In genomic region chr2:38541570-38541969, GRCm38 (mm10) we compare ENCODE assay signal across 17 mouse cellular contexts. TPM values are rescaled to one million over a fixed set of nuclear protein-coding genes. Genes with fewer than 3 reads are reported as not detected.
A peak's percentile ranks its signal among the peaks of the same experiment; 100 is the strongest.
DNase-seq lines count a peak whose midpoint lies in the region; ATAC-seq lines count a peak whose summit lies in the region.
"Had no signal": no experiment of that assay in that cellular context is flagged by ENCODE, and none has a peak within 500 bp of the region (broad histone marks: within the 10 kb centered on the region; RNA-seq: fewer than 3 reads in every experiment).

No protein-coding gene starts in this region.

- 48% methylated on average over 1 of the region's 1 CpGs for WGBS in heart, embryonic 14.5 days
- WGBS in midbrain, embryonic 10.5 days: 77% methylated on average over 1 of the region's 1 CpGs
- 62% methylated on average over 1 of the region's 1 CpGs for WGBS in midbrain, embryonic 15.5 days

- intact Hi-C loops in heart, postnatal 14 days (cut with DNase I): no loop called here

- no peaks in the 10 kb centered on the region for H3K36me3 ChIP-seq in heart, embryonic 14.5 days (ENCODE audit: control insufficient read depth, insufficient read depth, low read length)
- no peaks in the 10 kb centered on the region for H3K36me3 ChIP-seq in midbrain, embryonic 10.5 days
- no peaks in the 10 kb centered on the region for H3K36me3 ChIP-seq in midbrain, embryonic 15.5 days (replicated peaks)
- H3K36me3 ChIP-seq: forebrain, embryonic 15.5 days; liver, embryonic 15.5 days; midbrain, embryonic 12.5 days had no signal

- no peak for ATAC-seq in heart, embryonic 14.5 days (ENCODE audit: insufficient number of reproducible peaks, insufficient read depth, low FRiP score, low read depth)
- ATAC-seq in midbrain, embryonic 15.5 days (replicated peaks): no peak
- ATAC-seq: forebrain, embryonic 15.5 days had no signal

- no peaks in the 10 kb centered on the region for H3K27me3 ChIP-seq in heart, embryonic 14.5 days (ENCODE audit: control insufficient read depth, insufficient read depth, low read length)
- no peaks in the 10 kb centered on the region for H3K27me3 ChIP-seq in midbrain, embryonic 10.5 days (ENCODE audit: low read depth, poor library complexity, severe bottlenecking)
- no peaks in the 10 kb centered on the region for H3K27me3 ChIP-seq in midbrain, embryonic 15.5 days (replicated peaks)
- H3K27me3 ChIP-seq: forebrain, embryonic 15.5 days; liver, embryonic 15.5 days; midbrain, embryonic 12.5 days had no signal

- DNase-seq in cerebellum, adult 8-10 months: peak; percentile 32
- no peak for DNase-seq in cerebellum, postnatal 10 days
- no peak for DNase-seq in heart, postnatal 14 days
- no peak for DNase-seq in midbrain, embryonic 10.5 days (ENCODE audit: low spot score)
- DNase-seq in adrenal gland, postnatal 4 days (ENCODE audit: low spot score in 2 of 2): no peak
- no peak for DNase-seq in kidney, postnatal 10 days
- DNase-seq: embryo, embryonic 11 days; heart, adult 18-20 months; lung, postnatal 14 days; right cerebral cortex, adult 18-20 months; thymus, postnatal 14 days had no signal

- peak overlapping the region; percentile 27; the same call in 1 of the 2 replicates for H3K4me2 ChIP-seq in heart, embryonic 14.5 days (ENCODE audit: low read length)
- no peak overlapping the region for H3K4me2 ChIP-seq in midbrain, embryonic 15.5 days
- H3K4me2 ChIP-seq: forebrain, embryonic 15.5 days; liver, embryonic 15.5 days; midbrain, embryonic 12.5 days had no signal

- H3K9me3 ChIP-seq in heart, embryonic 14.5 days (ENCODE audit: control insufficient read depth, low read length): no peaks in the 10 kb centered on the region
- H3K9me3 ChIP-seq in midbrain, embryonic 10.5 days (replicated peaks): no peaks in the 10 kb centered on the region
- H3K9me3 ChIP-seq in midbrain, embryonic 15.5 days: no peaks in the 10 kb centered on the region
- H3K9me3 ChIP-seq: forebrain, embryonic 15.5 days; liver, embryonic 15.5 days; midbrain, embryonic 12.5 days had no signal

- peaks cover 37 to 62% of the 10 kb centered on the region in 2 experiments for H3K4me1 ChIP-seq in heart, embryonic 14.5 days (ENCODE audit: control insufficient read depth in 2 of 2, insufficient read depth in 2 of 2, low read length in 2 of 2)
- peaks cover 67% of the 10 kb centered on the region for H3K4me1 ChIP-seq in midbrain, embryonic 10.5 days
- peaks cover 16% of the 10 kb centered on the region for H3K4me1 ChIP-seq in midbrain, embryonic 15.5 days

- no peak overlapping the region for H3K4me3 ChIP-seq in heart, embryonic 14.5 days (ENCODE audit: control insufficient read depth in 1 of 2, insufficient read depth in 1 of 2, low read depth in 1 of 2, low read length in 2 of 2)
- no peak overlapping the region for H3K4me3 ChIP-seq in midbrain, embryonic 10.5 days
- no peak overlapping the region for H3K4me3 ChIP-seq in midbrain, embryonic 15.5 days
- H3K4me3 ChIP-seq: forebrain, embryonic 15.5 days; liver, embryonic 15.5 days; midbrain, embryonic 12.5 days had no signal

- peak overlapping the region; percentile 3 to 63; a peak in 3 of 4 replicates for H3K27ac ChIP-seq in heart, embryonic 14.5 days (replicated peaks in 1 of 2; ENCODE audit: control insufficient read depth in 1 of 2, insufficient read depth in 1 of 2, low read depth in 2 of 2, low read length in 2 of 2)
- H3K27ac ChIP-seq in midbrain, embryonic 10.5 days (replicated peaks): peak overlapping the region; percentile 47; the same call in 1 of the 2 replicates
- no peak overlapping the region for H3K27ac ChIP-seq in midbrain, embryonic 15.5 days
- H3K27ac ChIP-seq: kidney, postnatal 0 days; liver, embryonic 15.5 days; midbrain, embryonic 12.5 days had no signal

- H3K9ac ChIP-seq in heart, embryonic 14.5 days (ENCODE audit: low read length): peak overlapping the region; percentile 27; the same call in 1 of the 2 replicates
- no peak overlapping the region for H3K9ac ChIP-seq in midbrain, embryonic 15.5 days
- H3K9ac ChIP-seq: forebrain, embryonic 15.5 days; liver, embryonic 15.5 days; midbrain, embryonic 12.5 days had no signal

RNA-seq across cellular contexts. Expression of gene Nek6, which starts 30.1 kb away (rescaled TPM):
- polyA plus RNA-seq in heart, embryonic 14.5 days (2014; fragmentation: Nextera tagmentation; extraction: Ambion mirVana): 57.7 and 69.7 TPM in 2 replicates
- 1 to 10 TPM; 7.9 to 9.1 TPM for total RNA-seq in heart, postnatal 14 days (2021)
- 87.4 and 96.9 TPM in 2 replicates for polyA plus RNA-seq in midbrain, embryonic 10.5 days (2016; fragmentation: Nextera tagmentation; extraction: Ambion mirVana)
- polyA plus RNA-seq in midbrain, embryonic 15.5 days (2015; fragmentation: Nextera tagmentation; extraction: Ambion mirVana): 56.0 and 66.1 TPM in 2 replicates
- total RNA-seq in adrenal gland, postnatal 4 days (2021): 10 to 100 TPM; 26.2 to 29.8 TPM
